Mouse (Mus musculus): Measurements from ENCODE around the gene Abcc1. TPM values are rescaled to one million over a fixed set of nuclear protein-coding genes. Genes with fewer than 3 reads are reported as not detected.
A peak's percentile ranks its signal among the peaks of the same experiment; 100 is the strongest.

The Abcc1 gene
- total RNA-seq (2014; rRNA removed; ENCODE audit: low replicate concordance) (6.7 and 6.8 TPM in 2 replicates), polyA plus RNA-seq (2015; fragmentation: Nextera tagmentation; extraction: Ambion mirVana) (2.0 and 2.9 TPM in 2 replicates)

- Histone ChIP-seq H3K4me2 (ENCODE audit: low read depth, low read length) (peak within 1 kb of the TSS; percentile 74), H3K27me3 (ENCODE audit: control insufficient read depth, insufficient read depth, low read length) (peaks cover 23% of the 10 kb centered on the region), H3K9ac (replicated peaks; ENCODE audit: low read depth, low read length) (peak within 1 kb of the TSS; percentile 58), H3K36me3 (replicated peaks; ENCODE audit: control insufficient read depth, insufficient read depth, low read length) (no peaks in the 10 kb centered on the region), H3K27ac (ENCODE audit: low read depth) (no peak within 1 kb of the TSS), H3K4me1 (ENCODE audit: control insufficient read depth, insufficient read depth) (0 out of 2 replicates have a peak, but pooled peaks cover 13% of the 10 kb centered on the region), H3K9me3 (replicated peaks; ENCODE audit: control insufficient read depth, low read length) (no peaks in the 10 kb centered on the region), H3K4me3 (ENCODE audit: low read depth, low read length) (peak within 1 kb of the TSS; percentile 79)
- no peak for TF ChIP-seq EP300 (IDR thresholded peaks at IDR 0.05; ENCODE audit: low read depth)
- no peak for TF ChIP-seq CTCF (IDR thresholded peaks at IDR 0.05; ENCODE audit: low read depth)
- ATAC-seq (ENCODE audit: insufficient read depth, low read depth), result peak; percentile 92
- DNase-seq (ENCODE audit: low spot score), result peak; percentile 44
- WGBS, result under 1% methylated on average over 47 of the region's 64 CpGs
These were observed at the start of gene Abcc1 for GRCm38 (mm10) chr16:14361362-14362098. TSS of gene Abcc1 (plus strand) at chr16:14361558.

- H3K27ac ChIP-seq (ENCODE audit: low read depth), result no peak overlapping the region
- H3K9me3 ChIP-seq (replicated peaks; ENCODE audit: control insufficient read depth, low read length), result no peaks in the 10 kb centered on the region
- no peak overlapping the region for H3K4me3 ChIP-seq (ENCODE audit: low read depth, low read length)
- H3K4me1 ChIP-seq (ENCODE audit: control insufficient read depth, insufficient read depth), result peaks cover 6% of the 10 kb centered on the region; the same call in 1 of the 2 replicates
- no peak for DNase-seq (ENCODE audit: low spot score)
- no peak for TF ChIP-seq CTCF (IDR thresholded peaks at IDR 0.05; ENCODE audit: low read depth)
- no peak for ATAC-seq (ENCODE audit: insufficient read depth, low read depth)
- H3K36me3 ChIP-seq (replicated peaks; ENCODE audit: control insufficient read depth, insufficient read depth, low read length), result peaks cover 53% of the 10 kb centered on the region
- H3K4me2 ChIP-seq (ENCODE audit: low read depth, low read length), result no peak overlapping the region
- H3K9ac ChIP-seq (replicated peaks; ENCODE audit: low read depth, low read length), result no peak overlapping the region
- H3K27me3 ChIP-seq (ENCODE audit: control insufficient read depth, insufficient read depth, low read length), result no peaks in the 10 kb centered on the region
- 92% methylated on average over 7 of the region's 7 CpGs for WGBS
These were observed 48.4 kb upstream of the Abcc1 start for GRCm38 (mm10) chr16:14312914-14313313.

- DNase-seq (ENCODE audit: low spot score) (peak; percentile 97), ATAC-seq (ENCODE audit: insufficient read depth, low read depth) (peak; percentile 100)
- TF ChIP-seq CTCF (IDR thresholded peaks at IDR 0.05; ENCODE audit: low read depth) (no peak), EP300 (IDR thresholded peaks at IDR 0.05; ENCODE audit: low read depth) (no peak)
- Histone ChIP-seq H3K9me3 (replicated peaks; ENCODE audit: control insufficient read depth, low read length) (no peaks in the 10 kb centered on the region), H3K27ac (ENCODE audit: low read depth) (peak within 1 kb of the TSS; percentile 71), H3K4me2 (ENCODE audit: low read depth, low read length) (peak within 1 kb of the TSS; percentile 80), H3K4me1 (ENCODE audit: control insufficient read depth, insufficient read depth) (peaks cover 6% of the 10 kb centered on the region; the same call in 1 of the 2 replicates), H3K27me3 (ENCODE audit: control insufficient read depth, insufficient read depth, low read length) (0 out of 2 replicates have a peak, but pooled peaks cover 3% of the 10 kb centered on the region), H3K36me3 (replicated peaks; ENCODE audit: control insufficient read depth, insufficient read depth, low read length) (peaks cover 21% of the 10 kb centered on the region), H3K9ac (replicated peaks; ENCODE audit: low read depth, low read length) (peak within 1 kb of the TSS; percentile 62), H3K4me3 (ENCODE audit: low read depth, low read length) (peak within 1 kb of the TSS; percentile 61)
- 4% methylated on average over 51 of the region's 51 CpGs for WGBS
These were observed 44.2 kb upstream of the Abcc1 start, which contains the start of gene Fopnl for GRCm38 (mm10) chr16:14316884-14317876. TSS of gene Fopnl (minus strand) at chr16:14317405.

GRCm38 (mm10) chr16:14319681-14320080 is 41.7 kb upstream of the Abcc1 start:
- ATAC-seq (ENCODE audit: insufficient read depth, low read depth), result no peak
- DNase-seq (ENCODE audit: low spot score), result no peak
- Histone ChIP-seq H3K4me2 (ENCODE audit: low read depth, low read length) (no peak overlapping the region), H3K4me1 (ENCODE audit: control insufficient read depth, insufficient read depth) (peaks cover 6% of the 10 kb centered on the region; the same call in 1 of the 2 replicates), H3K9me3 (replicated peaks; ENCODE audit: control insufficient read depth, low read length) (no peaks in the 10 kb centered on the region), H3K27ac (ENCODE audit: low read depth) (no peak overlapping the region), H3K9ac (replicated peaks; ENCODE audit: low read depth, low read length) (no peak overlapping the region), H3K36me3 (replicated peaks; ENCODE audit: control insufficient read depth, insufficient read depth, low read length) (no peaks in the 10 kb centered on the region), H3K4me3 (ENCODE audit: low read depth, low read length) (no peak overlapping the region), H3K27me3 (ENCODE audit: control insufficient read depth, insufficient read depth, low read length) (0 out of 2 replicates have a peak, but pooled peaks cover 3% of the 10 kb centered on the region)
- WGBS, result 76% methylated on average over 3 of the region's 3 CpGs
- no peak for TF ChIP-seq EP300 (IDR thresholded peaks at IDR 0.05; ENCODE audit: low read depth)
- TF ChIP-seq CTCF (IDR thresholded peaks at IDR 0.05; ENCODE audit: low read depth), result no peak

GRCm38 (mm10) chr16:14320494-14320893 is 40.9 kb upstream of the Abcc1 start:
- ATAC-seq (ENCODE audit: insufficient read depth, low read depth), result no peak
- no peak for TF ChIP-seq EP300 (IDR thresholded peaks at IDR 0.05; ENCODE audit: low read depth)
- no peak for TF ChIP-seq CTCF (IDR thresholded peaks at IDR 0.05; ENCODE audit: low read depth)

More at GRCm38 (mm10) chr16:14320494-14320893, 40.9 kb upstream of the Abcc1 start:
- Histone ChIP-seq H3K9ac (replicated peaks; ENCODE audit: low read depth, low read length) (no peak overlapping the region), H3K27me3 (ENCODE audit: control insufficient read depth, insufficient read depth, low read length) (0 out of 2 replicates have a peak, but pooled peaks cover 3% of the 10 kb centered on the region), H3K36me3 (replicated peaks; ENCODE audit: control insufficient read depth, insufficient read depth, low read length) (no peaks in the 10 kb centered on the region), H3K4me2 (ENCODE audit: low read depth, low read length) (no peak overlapping the region), H3K9me3 (replicated peaks; ENCODE audit: control insufficient read depth, low read length) (no peaks in the 10 kb centered on the region), H3K27ac (ENCODE audit: low read depth) (no peak overlapping the region), H3K4me1 (ENCODE audit: control insufficient read depth, insufficient read depth) (peaks cover 6% of the 10 kb centered on the region; the same call in 1 of the 2 replicates), H3K4me3 (ENCODE audit: low read depth, low read length) (no peak overlapping the region)
- WGBS, result 44% methylated on average over 1 of the region's 1 CpGs
- no peak for DNase-seq (ENCODE audit: low spot score)

Measured in heart, postnatal 0 days (tissue).